Comparison of ENCODE assay signal across 8 mouse cellular contexts in genomic region chr11:72361385-72362346, GRCm38 (mm10). TPM values are rescaled to one million over a fixed set of nuclear protein-coding genes. Genes with fewer than 3 reads are reported as not detected.
DNase-seq lines count a peak whose midpoint lies in the region; TF ChIP-seq lines count a peak whose summit lies in the region.
"Had no signal": no experiment of that assay in that cellular context is flagged by ENCODE, and none has a peak within 500 bp of the region (broad histone marks: within the 10 kb centered on the region; RNA-seq: fewer than 3 reads in every experiment).

No protein-coding gene starts in this region.

- H3K9me3 ChIP-seq in megakaryocyte, embryonic 14.5 days: no peaks in the 10 kb centered on the region

- no peak overlapping the region for H3K27ac ChIP-seq in cortical plate, adult 2 months (ENCODE audit: insufficient read depth, low read length)
- H3K27ac ChIP-seq: macrophage had no signal

- DNase-seq in adrenal gland, postnatal 36 days: peak; percentile 79 to 81
- peak; percentile 33 to 49 for DNase-seq in heart, adult 18-20 months
- peak; percentile 67 for DNase-seq in kidney, adult 11 months
- DNase-seq in left cerebral cortex, postnatal 25 days (ENCODE audit: low spot score in 2 of 2): peak; percentile 76 to 84
- peak; percentile 75 for DNase-seq in right cerebral cortex, postnatal 14 days

- intact Hi-C loops in left cerebral cortex, postnatal 25 days (cut with DNase I): no loop called here

- no peaks in the 10 kb centered on the region for H3K36me3 ChIP-seq in megakaryocyte, embryonic 14.5 days (replicated peaks; ENCODE audit: low read length)

- H3K27me3 ChIP-seq in megakaryocyte, embryonic 14.5 days (replicated peaks): peaks cover 53% of the 10 kb centered on the region

- peak overlapping the region; percentile 35 for H3K4me3 ChIP-seq in cortical plate, adult 2 months (ENCODE audit: insufficient read depth, low read length)
- H3K4me3 ChIP-seq in megakaryocyte, embryonic 14.5 days (replicated peaks): peak overlapping the region; percentile 86

- no peak for TF ChIP-seq POLR2A in cortical plate, adult 2 months (IDR thresholded peaks at IDR 0.05; ENCODE audit: extremely low read depth, insufficient read depth, low read length)

- no peak for TF ChIP-seq CTCF in cortical plate, adult 2 months (IDR thresholded peaks at IDR 0.05; ENCODE audit: extremely low read depth, insufficient read depth, low read length)

- no peaks in the 10 kb centered on the region for H3K4me1 ChIP-seq in cortical plate, adult 2 months (ENCODE audit: control insufficient read depth, insufficient read depth, low read length)
- H3K4me1 ChIP-seq in megakaryocyte, embryonic 14.5 days: peaks cover 9% of the 10 kb centered on the region

RNA-seq across cellular contexts. Expression of gene Tekt1, which starts 0.6 kb away (rescaled TPM):
- under 1 TPM; 0.26 to 0.40 TPM for total RNA-seq in adrenal gland, postnatal 36 days (2021)
- polyA plus RNA-seq in cortical plate, adult 2 months (2012; rRNA removed): 0.95 and 1.8 TPM in 2 replicates
- under 1 TPM in 1 of 2 experiments, not detected in 1; 0.75 TPM for total RNA-seq in heart, adult 18-20 months (2021)
- 1 to 10 TPM; 2.1 to 2.6 TPM for total RNA-seq in left cerebral cortex, postnatal 25 days (2021)
- polyA plus RNA-seq in megakaryocyte, embryonic 14.5 days (2012; ENCODE audit: insufficient read depth, low replicate concordance): not detected in 2 replicates
- polyA plus RNA-seq: macrophage had no signal

RNA-seq across cellular contexts. Expression of gene Fbxo39, which starts 47.4 kb away (rescaled TPM):
- total RNA-seq in adrenal gland, postnatal 36 days (2021): not detected
- polyA plus RNA-seq in cortical plate, adult 2 months (2012; rRNA removed): not detected in 2 replicates
- not detected for total RNA-seq in heart, adult 18-20 months (2021)
- not detected for total RNA-seq in left cerebral cortex, postnatal 25 days (2021)
- polyA plus RNA-seq in megakaryocyte, embryonic 14.5 days (2012; ENCODE audit: insufficient read depth, low replicate concordance): not detected in 2 replicates
- polyA plus RNA-seq: macrophage had no signal

RNA-seq across cellular contexts. Expression of gene Smtnl2, which starts 49.8 kb away (rescaled TPM):
- total RNA-seq in adrenal gland, postnatal 36 days (2021): 1 to 10 TPM; 1.7 to 2.4 TPM
- 0.78 and 1.6 TPM in 2 replicates for polyA plus RNA-seq in cortical plate, adult 2 months (2012; rRNA removed)
- 10 to 100 TPM in 1 of 2 experiments, 1 to 10 TPM in 1; 9.4 to 11.3 TPM for total RNA-seq in heart, adult 18-20 months (2021)
- total RNA-seq in left cerebral cortex, postnatal 25 days (2021): 1 to 10 TPM in 1 of 2 experiments, under 1 TPM in 1; 0.96 to 1.4 TPM
- polyA plus RNA-seq in megakaryocyte, embryonic 14.5 days (2012; ENCODE audit: insufficient read depth, low replicate concordance): 0.75 and 2.3 TPM in 2 replicates
- polyA plus RNA-seq: macrophage had no signal
